21 mouse cellular contexts compared by ENCODE assay signal in genomic region chr8:107974451-107974850, GRCm38 (mm10). TPM values are rescaled to one million over a fixed set of nuclear protein-coding genes. Genes with fewer than 3 reads are reported as not detected.
DNase-seq lines count a peak whose midpoint lies in the region; ATAC-seq and TF ChIP-seq lines count a peak whose summit lies in the region.
"Had no signal": no experiment of that assay in that cellular context is flagged by ENCODE, and none has a peak within 500 bp of the region (broad histone marks: within the 10 kb centered on the region; RNA-seq: fewer than 3 reads in every experiment).

No protein-coding gene starts in this region.

- no peaks in the 10 kb centered on the region for H3K36me3 ChIP-seq in embryonic facial prominence, embryonic 11.5 days (replicated peaks; ENCODE audit: control insufficient read depth, insufficient read depth, low read depth, low read length)
- H3K36me3 ChIP-seq in embryonic facial prominence, embryonic 13.5 days: no peaks in the 10 kb centered on the region
- no peaks in the 10 kb centered on the region for H3K36me3 ChIP-seq in limb, embryonic 10.5 days
- no peaks in the 10 kb centered on the region for H3K36me3 ChIP-seq in limb, embryonic 14.5 days (ENCODE audit: control insufficient read depth, insufficient read depth, low read length)
- no peaks in the 10 kb centered on the region for H3K36me3 ChIP-seq in kidney, embryonic 16.5 days (ENCODE audit: insufficient read depth, low read length)
- H3K36me3 ChIP-seq in kidney, adult 2 months (ENCODE audit: control insufficient read depth, insufficient read depth, low read length): no peaks in the 10 kb centered on the region
- H3K36me3 ChIP-seq: hindbrain, embryonic 12.5 days had no signal

- no peaks in the 10 kb centered on the region for H3K27me3 ChIP-seq in embryonic facial prominence, embryonic 11.5 days (ENCODE audit: control insufficient read depth, insufficient read depth, low read length)
- peaks cover 4% of the 10 kb centered on the region; the same call in 1 of the 2 replicates for H3K27me3 ChIP-seq in embryonic facial prominence, embryonic 13.5 days
- 0 out of 2 replicates have a peak, but pooled peaks cover 3% of the 10 kb centered on the region for H3K27me3 ChIP-seq in limb, embryonic 10.5 days (ENCODE audit: low read depth, poor library complexity, severe bottlenecking)
- H3K27me3 ChIP-seq in limb, embryonic 14.5 days (ENCODE audit: control insufficient read depth, insufficient read depth, low read length): no peaks in the 10 kb centered on the region
- no peaks in the 10 kb centered on the region for H3K27me3 ChIP-seq in kidney, embryonic 16.5 days (ENCODE audit: insufficient read depth, low read length)
- H3K27me3 ChIP-seq in kidney, adult 2 months (replicated peaks; ENCODE audit: control insufficient read depth, insufficient read depth, low read length): no peaks in the 10 kb centered on the region

- H3K4me1 ChIP-seq in embryonic facial prominence, embryonic 11.5 days (ENCODE audit: control insufficient read depth, insufficient read depth, low read length): no peaks in the 10 kb centered on the region
- peaks cover 20% of the 10 kb centered on the region for H3K4me1 ChIP-seq in embryonic facial prominence, embryonic 13.5 days
- H3K4me1 ChIP-seq in limb, embryonic 10.5 days: peaks cover 23% of the 10 kb centered on the region
- peaks cover 8% of the 10 kb centered on the region for H3K4me1 ChIP-seq in limb, embryonic 14.5 days (ENCODE audit: control insufficient read depth, insufficient read depth, low read length)
- no peaks in the 10 kb centered on the region for H3K4me1 ChIP-seq in kidney, embryonic 16.5 days (ENCODE audit: insufficient read depth, low read length)
- no peaks in the 10 kb centered on the region for H3K4me1 ChIP-seq in kidney, adult 2 months (ENCODE audit: control insufficient read depth, insufficient read depth, low read length)
- H3K4me1 ChIP-seq: forebrain, embryonic 13.5 days; hindbrain, embryonic 12.5 days had no signal

- no peak overlapping the region for H3K4me2 ChIP-seq in embryonic facial prominence, embryonic 11.5 days (ENCODE audit: low read depth, low read length)
- H3K4me2 ChIP-seq in embryonic facial prominence, embryonic 13.5 days: peak overlapping the region; percentile 31
- no peak overlapping the region for H3K4me2 ChIP-seq in limb, embryonic 14.5 days (replicated peaks; ENCODE audit: low read depth, low read length, severe bottlenecking)
- H3K4me2 ChIP-seq in kidney, embryonic 16.5 days (replicated peaks; ENCODE audit: low read depth, low read length): no peak overlapping the region
- H3K4me2 ChIP-seq: forebrain, embryonic 13.5 days; hindbrain, embryonic 12.5 days had no signal

- H3K27ac ChIP-seq in embryonic facial prominence, embryonic 11.5 days (replicated peaks; ENCODE audit: low read depth, low read length): no peak overlapping the region
- H3K27ac ChIP-seq in embryonic facial prominence, embryonic 13.5 days: peak overlapping the region; percentile 66; the same call in 1 of the 2 replicates
- peak overlapping the region; percentile 72 for H3K27ac ChIP-seq in limb, embryonic 10.5 days
- no peak overlapping the region for H3K27ac ChIP-seq in limb, embryonic 14.5 days (replicated peaks; ENCODE audit: low read depth, low read length)
- no peak overlapping the region for H3K27ac ChIP-seq in kidney, embryonic 16.5 days (ENCODE audit: low read length)
- H3K27ac ChIP-seq in kidney, adult 2 months (ENCODE audit: insufficient read depth, low read depth, low read length): no peak overlapping the region
- H3K27ac ChIP-seq: forebrain, embryonic 13.5 days; gastrocnemius, adult 2 months; hindbrain, embryonic 12.5 days had no signal

- WGBS in embryonic facial prominence, embryonic 11.5 days: 46% methylated on average over 13 of the region's 13 CpGs
- WGBS in embryonic facial prominence, embryonic 13.5 days: 25% methylated on average over 13 of the region's 13 CpGs
- 27% methylated on average over 13 of the region's 13 CpGs for WGBS in limb, embryonic 10.5 days
- 20% methylated on average over 13 of the region's 13 CpGs for WGBS in limb, embryonic 14.5 days
- WGBS in kidney, embryonic 16.5 days: 82% methylated on average over 13 of the region's 13 CpGs
- 86% methylated on average over 13 of the region's 13 CpGs for WGBS in kidney, adult 2 months

- DNase-seq in embryonic facial prominence, embryonic 11.5 days (ENCODE audit: low spot score): peak; percentile 65
- peak; percentile 47 for DNase-seq in limb, embryonic 10.5 days (ENCODE audit: low spot score)
- DNase-seq in limb, embryonic 14.5 days (ENCODE audit: low spot score): peak; percentile 59
- DNase-seq in thymus, postnatal 14 days: no peak
- no peak for DNase-seq in kidney, adult 2 months
- DNase-seq: adrenal gland, adult 2 months; adrenal gland, postnatal 25 days; cerebellum, adult 18-20 months; cerebellum, adult 9-11 months; cerebellum, postnatal 36 days; forebrain, postnatal 0 days; gastrocnemius, adult 2 months; gastrocnemius, postnatal 25 days; heart, postnatal 10 days; heart, postnatal 4 days had no signal

- no peak overlapping the region for H3K9ac ChIP-seq in embryonic facial prominence, embryonic 11.5 days (replicated peaks; ENCODE audit: low read length)
- H3K9ac ChIP-seq in embryonic facial prominence, embryonic 13.5 days: no peak overlapping the region
- 0 out of 2 replicates have a peak overlapping the region, but pooled peaks have one; percentile 21 for H3K9ac ChIP-seq in limb, embryonic 14.5 days (ENCODE audit: low read depth, low read length, severe bottlenecking)
- no peak overlapping the region for H3K9ac ChIP-seq in kidney, embryonic 16.5 days (replicated peaks; ENCODE audit: low read length)
- H3K9ac ChIP-seq: forebrain, embryonic 13.5 days; forebrain, postnatal 0 days; hindbrain, embryonic 12.5 days had no signal

- H3K4me3 ChIP-seq in embryonic facial prominence, embryonic 11.5 days (ENCODE audit: low read depth, low read length): no peak overlapping the region
- no peak overlapping the region for H3K4me3 ChIP-seq in embryonic facial prominence, embryonic 13.5 days
- no peak overlapping the region for H3K4me3 ChIP-seq in limb, embryonic 10.5 days
- no peak overlapping the region for H3K4me3 ChIP-seq in limb, embryonic 14.5 days (replicated peaks; ENCODE audit: low read length)
- H3K4me3 ChIP-seq in kidney, embryonic 16.5 days (ENCODE audit: low read length): no peak overlapping the region
- H3K4me3 ChIP-seq in kidney, adult 2 months (ENCODE audit: insufficient read depth, low read depth, low read length): no peak overlapping the region
- H3K4me3 ChIP-seq: forebrain, embryonic 13.5 days; gastrocnemius, adult 2 months; hindbrain, embryonic 12.5 days had no signal

- no peaks in the 10 kb centered on the region for H3K9me3 ChIP-seq in embryonic facial prominence, embryonic 11.5 days (replicated peaks; ENCODE audit: control insufficient read depth, low read length)
- H3K9me3 ChIP-seq in embryonic facial prominence, embryonic 13.5 days: no peaks in the 10 kb centered on the region
- H3K9me3 ChIP-seq in limb, embryonic 10.5 days (replicated peaks): no peaks in the 10 kb centered on the region
- no peaks in the 10 kb centered on the region for H3K9me3 ChIP-seq in limb, embryonic 14.5 days (ENCODE audit: control insufficient read depth, low read length)
- H3K9me3 ChIP-seq in kidney, embryonic 16.5 days (ENCODE audit: low read length): no peaks in the 10 kb centered on the region
- H3K9me3 ChIP-seq: forebrain, embryonic 13.5 days; hindbrain, embryonic 12.5 days had no signal

- no peak for TF ChIP-seq CTCF in kidney, adult 2 months (conservative IDR thresholded peaks at IDR 0.05; ENCODE audit: insufficient read depth, insufficient read length, low read depth, low read length)

- ATAC-seq in embryonic facial prominence, embryonic 11.5 days (replicated peaks; ENCODE audit: insufficient number of reproducible peaks, low FRiP score, low TSS enrichment, low read depth): no peak
- no peak for ATAC-seq in embryonic facial prominence, embryonic 13.5 days (ENCODE audit: insufficient number of reproducible peaks, insufficient read depth, low FRiP score, low TSS enrichment, low read depth)
- ATAC-seq in limb, embryonic 14.5 days (ENCODE audit: low FRiP score, low read depth): peak; percentile 47; the same call in 1 of the 2 replicates
- no peak for ATAC-seq in kidney, embryonic 16.5 days (ENCODE audit: low FRiP score, low TSS enrichment)
- ATAC-seq: forebrain, embryonic 13.5 days; forebrain, postnatal 0 days; hindbrain, embryonic 16.5 days; intestine, embryonic 16.5 days had no signal

- no peak for TF ChIP-seq POLR2A in limb, embryonic 14.5 days (IDR thresholded peaks at IDR 0.05; ENCODE audit: borderline replicate concordance, extremely low read depth, insufficient read depth, insufficient read length)
- no peak for TF ChIP-seq POLR2A in kidney, adult 2 months (IDR thresholded peaks at IDR 0.05; ENCODE audit: low read depth, low read length)

RNA-seq across cellular contexts. Expression of gene Zfhx3, which starts 32.0 kb away (rescaled TPM):
- 27.5 and 27.6 TPM in 2 replicates for polyA plus RNA-seq in embryonic facial prominence, embryonic 11.5 days (2014; fragmentation: Nextera tagmentation; extraction: Ambion mirVana)
- polyA plus RNA-seq in embryonic facial prominence, embryonic 13.5 days (2015; fragmentation: Nextera tagmentation; extraction: Ambion mirVana): 29.9 and 31.2 TPM in 2 replicates
- polyA plus RNA-seq in limb, embryonic 10.5 days (2016; fragmentation: Nextera tagmentation; extraction: Ambion mirVana): 15.8 and 28.1 TPM in 2 replicates
- polyA plus RNA-seq in limb, embryonic 14.5 days (2012; rRNA removed): 14.4 and 18.5 TPM in 2 replicates
- polyA plus RNA-seq in limb, embryonic 14.5 days (2014; fragmentation: Nextera tagmentation; extraction: Ambion mirVana): 26.1 and 35.7 TPM in 2 replicates
- 6.6 and 8.6 TPM in 2 replicates for polyA plus RNA-seq in kidney, embryonic 16.5 days (2015; fragmentation: Nextera tagmentation; extraction: Ambion mirVana)
- polyA plus RNA-seq in kidney, adult 2 months (2012; rRNA removed): 2.0 and 2.5 TPM in 2 replicates

Comparison
In these comparisons a context has a peak if more than half of its experiments do, and no peak if none do; other contexts are left out.
1. H3K27ac ChIP-seq: peak in embryonic facial prominence, embryonic 13.5 days (single experiment) and limb, embryonic 10.5 days (single experiment); none in embryonic facial prominence, embryonic 11.5 days (single experiment), limb, embryonic 14.5 days (single experiment), kidney, embryonic 16.5 days (single experiment) and kidney, adult 2 months (single experiment).
2. DNase-seq: peak in embryonic facial prominence, embryonic 11.5 days (single experiment), limb, embryonic 10.5 days (single experiment) and limb, embryonic 14.5 days (single experiment); none in thymus, postnatal 14 days (single experiment) and kidney, adult 2 months (single experiment).